Mouse (Mus musculus) heart, embryonic 16.5 days (tissue): Measurements from ENCODE around the gene Serinc2. TPM values are rescaled to one million over a fixed set of nuclear protein-coding genes. Genes with fewer than 3 reads are reported as not detected.

Source experiments
- ATAC-seq: fragments of 200-750 bp; cut with Nextera tagmentation; replicated peaks from 2 replicates; pipeline ENCODE4 v1.8.0; 2017; ENCODE audit warnings: moderate number of reproducible peaks; ENCODE audit not compliant: insufficient read depth, low FRiP score; ENCODE audit errors: extremely low read depth
- H3K27ac ChIP-seq: fragments of 300-500 bp; sonication (generic); 2 replicates; pipeline ENCODE4 v1.5.1; 2014; ENCODE audit warnings: mild to moderate bottlenecking, low read length, control low read depth, moderate library complexity
- H3K27me3 ChIP-seq: fragments of 300-500 bp; sonication (generic); 2 replicates; pipeline ENCODE4 v1.6.1; 2014; ENCODE audit warnings: low read length, mixed read lengths; ENCODE audit not compliant: control insufficient read depth, insufficient read depth
- H3K36me3 ChIP-seq: fragments of 300-500 bp; sonication (generic); 2 replicates; pipeline ENCODE4 v1.6.1; 2014; ENCODE audit not compliant: control insufficient read depth, insufficient read depth
- H3K4me1 ChIP-seq: fragments of 300-500 bp; sonication (generic); 2 replicates; pipeline ENCODE4 v1.6.1; 2014; ENCODE audit warnings: low read length, mixed read lengths; ENCODE audit not compliant: control insufficient read depth, insufficient read depth
- H3K4me2 ChIP-seq: fragments of 300-500 bp; sonication (generic); 2 replicates; pipeline ENCODE4 v1.6.1; 2014; ENCODE audit warnings: low read depth, mild to moderate bottlenecking, control low read depth, low read length
- H3K4me3 ChIP-seq: fragments of 300-500 bp; sonication (generic); 2 replicates; pipeline ENCODE4 v1.5.1; 2014; ENCODE audit warnings: mild to moderate bottlenecking, control low read depth, low read length
- H3K9ac ChIP-seq: fragments of 300-500 bp; sonication (generic); 2 replicates; pipeline ENCODE4 v1.6.1; 2014; ENCODE audit warnings: low read length, control low read depth
- H3K9me3 ChIP-seq: fragments of 300-500 bp; sonication (generic); replicated peaks from 2 replicates; pipeline ENCODE4 v1.6.1; 2016; ENCODE audit warnings: low read length; ENCODE audit not compliant: control insufficient read depth
- WGBS: fragments of 180-500 bp; shearing (Covaris S2); extraction: QIAGEN DNeasy Blood & Tissue Kit; methylation state at CpG from one replicate; pipeline ENCODE4 v1.1.7; 2014; 5-methylcytosine and 5-hydroxymethylcytosine counted together
- polyA plus RNA-seq: library from polyadenylated mRNA; unstranded; fragments of >200 nt; fragmentation: Nextera tagmentation; extraction: Ambion mirVana; gene quantifications from 2 replicates; pipeline ENCODE4 v1.2.1, GENCODE M21; 2015

Gene Serinc2
- polyA plus RNA-seq, 1 experiment from 2014 or later: 5.4 TPM

- WGBS: 10% methylated on average over 11 of the region's 12 CpGs
Observed at GRCm38 (mm10) chr4:130273698-130274345, 5.2 kb downstream of the Serinc2 start.

GRCm38 (mm10) chr4:130270611-130271347 lies 8.2 kb downstream of the Serinc2 start:
- Histone ChIP-seq H3K27ac (no peak overlapping the region), H3K9ac (no peak overlapping the region), H3K27me3 (peaks cover 38% of the 10 kb centered on the region), H3K9me3 (no peaks in the 10 kb centered on the region), H3K4me1 (peaks cover 7% of the 10 kb centered on the region), H3K4me3 (no peak overlapping the region), H3K36me3 (no peaks in the 10 kb centered on the region), H3K4me2 (no peak overlapping the region)
- ATAC-seq: no peak
- WGBS: 75% methylated on average over 6 of the region's 6 CpGs

More at GRCm38 (mm10) chr4:130273698-130274345, 5.2 kb downstream of the Serinc2 start:
- Histone ChIP-seq H3K4me2 (peak overlapping the region; percentile 80), H3K36me3 (no peaks in the 10 kb centered on the region), H3K27ac (no peak overlapping the region), H3K9me3 (no peaks in the 10 kb centered on the region), H3K4me1 (peaks cover 7% of the 10 kb centered on the region), H3K27me3 (peaks cover 57% of the 10 kb centered on the region), H3K9ac (no peak overlapping the region; the same call in 1 of the 2 replicates), H3K4me3 (peak overlapping the region; percentile 52)
- ATAC-seq: peak; percentile 46; the same call in 1 of the 2 replicates

GRCm38 (mm10) chr4:130270089-130270488 lies 8.9 kb downstream of the Serinc2 start:
- Histone ChIP-seq H3K9me3 (no peaks in the 10 kb centered on the region), H3K4me1 (peaks cover 7% of the 10 kb centered on the region), H3K36me3 (no peaks in the 10 kb centered on the region), H3K27me3 (peaks cover 33% of the 10 kb centered on the region), H3K9ac (no peak overlapping the region), H3K27ac (no peak overlapping the region), H3K4me3 (no peak overlapping the region), H3K4me2 (no peak overlapping the region)
- WGBS: 65% methylated on average over 8 of the region's 8 CpGs
- no peak for ATAC-seq

- Histone ChIP-seq H3K9me3 (no peaks in the 10 kb centered on the region), H3K9ac (no peak overlapping the region), H3K4me1 (peaks cover 1% of the 10 kb centered on the region; the same call in 1 of the 2 replicates), H3K36me3 (no peaks in the 10 kb centered on the region), H3K4me3 (no peak overlapping the region), H3K27ac (no peak overlapping the region), H3K27me3 (peaks cover 31% of the 10 kb centered on the region), H3K4me2 (no peak overlapping the region)
- 82% methylated on average over 10 of the region's 10 CpGs for WGBS
- ATAC-seq: no peak
Observed at GRCm38 (mm10) chr4:130268736-130269135, 10.3 kb downstream of the Serinc2 start.

- no peak overlapping the region for H3K4me2 ChIP-seq
- H3K4me1 ChIP-seq: no peaks in the 10 kb centered on the region
- no peaks in the 10 kb centered on the region for H3K9me3 ChIP-seq
- no peak overlapping the region for H3K4me3 ChIP-seq
- H3K9ac ChIP-seq: no peak overlapping the region
- ATAC-seq: no peak
- H3K36me3 ChIP-seq: no peaks in the 10 kb centered on the region
- H3K27me3 ChIP-seq: peaks cover 19% of the 10 kb centered on the region
- WGBS: 74% methylated on average over 7 of the region's 7 CpGs
- no peak overlapping the region for H3K27ac ChIP-seq
Observed at GRCm38 (mm10) chr4:130267069-130267468, 11.9 kb downstream of the Serinc2 start.

- Histone ChIP-seq H3K27ac (no peak overlapping the region), H3K9me3 (no peaks in the 10 kb centered on the region), H3K27me3 (peaks cover 17% of the 10 kb centered on the region), H3K4me1 (no peaks in the 10 kb centered on the region), H3K4me3 (no peak overlapping the region), H3K36me3 (no peaks in the 10 kb centered on the region), H3K9ac (no peak overlapping the region), H3K4me2 (0 out of 2 replicates have a peak overlapping the region, but pooled peaks have one; percentile 18)
- no peak for ATAC-seq
- 58% methylated on average over 9 of the region's 9 CpGs for WGBS
Observed at GRCm38 (mm10) chr4:130266601-130267000, 12.4 kb downstream of the Serinc2 start.

- no peak for ATAC-seq
- Histone ChIP-seq H3K27me3 (peaks cover 11% of the 10 kb centered on the region), H3K9me3 (no peaks in the 10 kb centered on the region), H3K9ac (no peak overlapping the region), H3K36me3 (no peaks in the 10 kb centered on the region), H3K4me1 (no peaks in the 10 kb centered on the region), H3K4me3 (no peak overlapping the region), H3K4me2 (no peak overlapping the region), H3K27ac (no peak overlapping the region)
- WGBS: 19% methylated on average over 24 of the region's 24 CpGs
Observed at GRCm38 (mm10) chr4:130264698-130265349, 14.2 kb downstream of the Serinc2 start.

- Histone ChIP-seq H3K27me3 (peaks cover 11% of the 10 kb centered on the region), H3K9me3 (no peaks in the 10 kb centered on the region), H3K4me2 (no peak overlapping the region), H3K4me3 (no peak overlapping the region), H3K27ac (no peak overlapping the region), H3K36me3 (no peaks in the 10 kb centered on the region), H3K9ac (no peak overlapping the region), H3K4me1 (no peaks in the 10 kb centered on the region)
- WGBS: 31% methylated on average over 11 of the region's 11 CpGs
- ATAC-seq: no peak
Observed at GRCm38 (mm10) chr4:130264131-130264530, 14.9 kb downstream of the Serinc2 start.

GRCm38 (mm10) chr4:130260406-130260805 lies 18.6 kb downstream of the Serinc2 start:
- Histone ChIP-seq H3K9me3 (no peaks in the 10 kb centered on the region), H3K27ac (no peak overlapping the region), H3K36me3 (no peaks in the 10 kb centered on the region), H3K4me3 (no peak overlapping the region), H3K27me3 (peaks cover 11% of the 10 kb centered on the region), H3K4me2 (no peak overlapping the region), H3K9ac (no peak overlapping the region), H3K4me1 (no peaks in the 10 kb centered on the region)
- 30% methylated on average over 5 of the region's 5 CpGs for WGBS
- ATAC-seq: no peak
